Mouse (Mus musculus) mouse trophoblast stem cell (cell line): ENCODE data around the gene Fam98c.

ENCODE experiments used
- in situ Hi-C, 2 experiments: fragments of 300-500 bp; cut with MseI, MboI; formaldehyde crosslinking; loops; 2 replicates in 1 of 2; 3 replicates in 1 of 2; pipeline ENCODE4 v1.15.1; 2025

The Fam98c gene

GRCm38 (mm10) chr7:29108992-29109955 lies 46.8 kb downstream of the Fam98c start:
- in situ Hi-C loops = no loop called here
